25 mouse cellular contexts compared by ENCODE assay signal in the genomic region with DNA sequence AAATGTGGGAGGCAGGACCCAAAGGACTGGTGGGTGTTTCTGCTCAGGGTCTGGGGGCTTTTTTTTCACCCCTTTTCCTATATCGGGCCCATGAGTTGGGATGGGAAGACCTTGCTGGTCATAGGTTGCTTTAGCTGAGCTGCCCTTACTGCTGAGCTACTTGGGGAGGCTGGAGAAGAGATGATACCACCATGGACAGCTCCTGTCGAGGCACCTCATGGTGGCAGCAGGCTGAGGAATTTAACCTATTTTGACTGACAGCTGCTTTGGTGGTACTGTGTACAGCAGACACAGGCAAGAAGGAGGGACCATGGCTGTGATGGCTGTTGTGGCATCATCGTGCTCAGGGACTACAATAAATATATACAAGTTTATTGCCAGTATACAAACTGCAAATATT.
DNase-seq lines count a peak whose midpoint lies in the region; ATAC-seq and TF ChIP-seq lines count a peak whose summit lies in the region.
"Had no signal": no experiment of that assay in that cellular context is flagged by ENCODE, and none has a peak within 500 bp of the region (broad histone marks: within the 10 kb centered on the region; RNA-seq: fewer than 3 reads in every experiment).

No protein-coding gene starts in this region.

- no peak for ATAC-seq in kidney, embryonic 16.5 days (ENCODE audit: low FRiP score, low TSS enrichment)
- no peak for ATAC-seq in activated CD4-positive, CD25-positive, alpha-beta regulatory T cell, adult 4 months
- ATAC-seq: forebrain, embryonic 13.5 days; inflammation-experienced regulatory T-cells, adult 6 months had no signal

- H3K4me1 ChIP-seq in kidney, embryonic 16.5 days (ENCODE audit: insufficient read depth, low read length), result no peaks in the 10 kb centered on the region
- no peaks in the 10 kb centered on the region for H3K4me1 ChIP-seq in ES-E14 (ENCODE audit: control insufficient read depth in 2 of 2, insufficient read depth in 2 of 2, low read length in 2 of 2, poor library complexity in 1 of 2)
- H3K4me1 ChIP-seq in embryonic facial prominence, embryonic 10.5 days, result no peaks in the 10 kb centered on the region
- H3K4me1 ChIP-seq: embryonic facial prominence, embryonic 12.5 days; forebrain, embryonic 13.5 days; limb, embryonic 15.5 days; lung, embryonic 15.5 days; midbrain, embryonic 10.5 days had no signal

- H3K4me2 ChIP-seq in kidney, embryonic 16.5 days (replicated peaks; ENCODE audit: low read depth, low read length), result no peak overlapping the region
- H3K4me2 ChIP-seq: embryonic facial prominence, embryonic 12.5 days; forebrain, embryonic 13.5 days; hindbrain, embryonic 14.5 days; limb, embryonic 15.5 days; lung, embryonic 15.5 days had no signal

- peak; percentile 10 to 14 for DNase-seq in kidney, postnatal 4 days
- DNase-seq in ES-E14 (ENCODE audit: low read depth, low spot score), result peak; percentile 39
- DNase-seq in embryonic facial prominence, embryonic 10.5 days (ENCODE audit: low spot score), result peak; percentile 39
- no peak for DNase-seq in left cerebral cortex, adult 11 months (ENCODE audit: low spot score)
- no peak for DNase-seq in cerebellum, adult 8-10 months
- DNase-seq: adrenal gland, adult 2 months; cerebellum, adult 18-20 months; cerebellum, postnatal 25 days; gastrocnemius, postnatal 36 days; heart, postnatal 36 days; kidney, adult 18-20 months; layer of hippocampus, postnatal 36 days; thymus, postnatal 14 days had no signal

- H3K4me3 ChIP-seq in kidney, embryonic 16.5 days (ENCODE audit: low read length), result no peak overlapping the region
- H3K4me3 ChIP-seq in ES-E14 (ENCODE audit: insufficient read depth in 1 of 2, low read depth in 1 of 2, low read length in 2 of 2, poor library complexity in 1 of 2, severe bottlenecking in 1 of 2), result no peak overlapping the region
- H3K4me3 ChIP-seq in embryonic facial prominence, embryonic 10.5 days, result no peak overlapping the region
- H3K4me3 ChIP-seq: embryonic facial prominence, embryonic 12.5 days; erythroblast, embryonic 14.5 days; forebrain, embryonic 13.5 days; limb, embryonic 15.5 days; lung, embryonic 15.5 days; midbrain, embryonic 10.5 days had no signal

- in situ Hi-C loops in ES-E14 (cut with MboI; ENCODE audit: low sequenced_read_pairs in 2 of 2, unreplicated experiment in 2 of 2), result no loop called here

- H3K27me3 ChIP-seq in kidney, embryonic 16.5 days (ENCODE audit: insufficient read depth, low read length), result no peaks in the 10 kb centered on the region
- H3K27me3 ChIP-seq in embryonic facial prominence, embryonic 10.5 days (replicated peaks; ENCODE audit: low read depth, poor library complexity, severe bottlenecking), result no peaks in the 10 kb centered on the region
- H3K27me3 ChIP-seq: embryonic facial prominence, embryonic 12.5 days; forebrain, embryonic 13.5 days; limb, embryonic 15.5 days; lung, embryonic 15.5 days had no signal

- no peaks in the 10 kb centered on the region for H3K9me3 ChIP-seq in kidney, embryonic 16.5 days (ENCODE audit: low read length)
- H3K9me3 ChIP-seq in ES-E14 (ENCODE audit: control insufficient read depth, insufficient read depth, low read depth, low read length), result no peaks in the 10 kb centered on the region
- no peaks in the 10 kb centered on the region for H3K9me3 ChIP-seq in embryonic facial prominence, embryonic 10.5 days
- H3K9me3 ChIP-seq: embryonic facial prominence, embryonic 12.5 days; forebrain, embryonic 13.5 days; limb, embryonic 15.5 days; lung, embryonic 15.5 days; midbrain, embryonic 10.5 days had no signal

- no peaks in the 10 kb centered on the region for H3K36me3 ChIP-seq in kidney, embryonic 16.5 days (ENCODE audit: insufficient read depth, low read length)
- H3K36me3 ChIP-seq in ES-E14 (ENCODE audit: control insufficient read depth, insufficient read depth, low read length, poor library complexity, severe bottlenecking), result no peaks in the 10 kb centered on the region
- no peaks in the 10 kb centered on the region for H3K36me3 ChIP-seq in embryonic facial prominence, embryonic 10.5 days (replicated peaks)
- H3K36me3 ChIP-seq: embryonic facial prominence, embryonic 12.5 days; limb, embryonic 15.5 days; lung, embryonic 15.5 days; midbrain, embryonic 10.5 days had no signal

- H3K27ac ChIP-seq in kidney, embryonic 16.5 days (ENCODE audit: low read length), result no peak overlapping the region
- no peak overlapping the region for H3K27ac ChIP-seq in ES-E14 (ENCODE audit: insufficient read depth, low read depth, low read length, poor library complexity, severe bottlenecking)
- H3K27ac ChIP-seq in embryonic facial prominence, embryonic 10.5 days (replicated peaks), result no peak overlapping the region
- H3K27ac ChIP-seq: embryonic facial prominence, embryonic 12.5 days; forebrain, embryonic 13.5 days; hindbrain, embryonic 14.5 days; kidney, postnatal 0 days; limb, embryonic 15.5 days; liver, embryonic 14.5 days; lung, embryonic 15.5 days; midbrain, embryonic 10.5 days had no signal

- WGBS in kidney, embryonic 16.5 days, result 63% methylated on average over 3 of the region's 3 CpGs
- WGBS in embryonic facial prominence, embryonic 10.5 days, result 59% methylated on average over 3 of the region's 3 CpGs

- H3K9ac ChIP-seq in kidney, embryonic 16.5 days (replicated peaks; ENCODE audit: low read length), result no peak overlapping the region
- H3K9ac ChIP-seq in ES-E14 (ENCODE audit: insufficient read depth, low read depth, low read length, poor library complexity, severe bottlenecking), result no peak overlapping the region
- H3K9ac ChIP-seq: embryonic facial prominence, embryonic 12.5 days; forebrain, embryonic 13.5 days; hindbrain, embryonic 14.5 days; limb, embryonic 15.5 days; liver, embryonic 14.5 days; lung, embryonic 15.5 days had no signal

TF ChIP-seq in ES-E14, 5 proteins besides CTCF, POLR2A, EP300 and RAD21:
- TF ChIP-seq MAFK (IDR thresholded peaks at IDR 0.05; ENCODE audit: insufficient read depth, low read depth, low read length) (no peak), CHD2 (IDR thresholded peaks at IDR 0.05; ENCODE audit: low read depth, low read length) (no peak), HCFC1 (IDR thresholded peaks at IDR 0.05; ENCODE audit: borderline replicate concordance, insufficient read depth, low read length) (no peak), ZC3H11A (IDR thresholded peaks at IDR 0.05; ENCODE audit: borderline replicate concordance, low read depth, low read length) (no peak), ZNF384 (IDR thresholded peaks at IDR 0.05; ENCODE audit: low read depth, low read length) (no peak)

Comparison
In these comparisons a context has a peak if more than half of its experiments do, and no peak if none do; other contexts are left out.
1. DNase-seq: peak in kidney, postnatal 4 days (2 of 2), ES-E14 (single experiment) and embryonic facial prominence, embryonic 10.5 days (single experiment); none in left cerebral cortex, adult 11 months (single experiment) and cerebellum, adult 8-10 months (single experiment).